Mouse (Mus musculus): ENCODE results near the gene Arhgef2.
"Not testable (repeated sequence)": the region's sequence is repeated elsewhere in the genome, so short reads cannot be mapped to it uniquely, and the experiment has no call there.

The Arhgef2 gene

DNA sequence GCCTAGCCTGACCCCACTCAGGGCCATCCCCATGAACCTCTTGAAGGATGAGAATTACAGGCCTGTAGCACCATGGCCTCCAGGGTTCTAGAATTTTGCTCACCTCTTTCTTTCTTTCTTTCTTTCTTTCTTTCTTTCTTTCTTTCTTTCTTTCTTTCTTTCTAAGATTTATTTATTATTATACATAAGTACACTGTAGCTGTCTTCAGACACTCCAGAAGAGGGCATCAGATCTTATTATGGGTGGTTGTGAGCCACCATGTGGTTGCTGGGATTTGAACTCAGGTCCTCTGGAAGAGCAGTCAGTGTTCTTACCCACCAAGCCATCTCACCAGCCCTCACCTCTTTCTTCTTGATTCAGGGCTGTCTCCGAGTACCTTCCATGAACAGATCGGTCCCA is at the start of gene Arhgef2:
TSS of gene Arhgef2 (plus strand) at position 301 of the 400 bp plus-strand sequence.
- DNase-seq (ENCODE audit: low read depth, low spot score) = not testable (repeated sequence)

DNA sequence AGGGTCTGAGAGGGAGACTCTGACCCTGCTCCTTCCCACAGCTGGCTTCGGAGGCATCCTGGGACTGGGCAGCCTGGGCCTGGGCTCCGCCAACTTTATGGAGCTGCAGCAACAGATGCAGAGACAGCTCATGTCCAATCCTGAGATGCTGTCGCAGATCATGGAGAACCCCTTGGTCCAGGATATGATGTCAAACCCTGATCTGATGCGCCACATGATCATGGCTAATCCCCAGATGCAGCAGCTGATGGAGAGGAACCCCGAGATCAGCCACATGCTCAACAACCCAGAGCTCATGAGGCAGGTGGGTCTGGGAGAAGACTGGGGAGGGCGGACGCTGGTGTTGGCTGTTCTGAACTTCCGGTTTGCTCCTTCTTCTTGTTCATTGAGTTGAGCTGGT is 49.1 kb upstream of the Arhgef2 start:
- DNase-seq (ENCODE audit: low read depth, low spot score) = no peak

DNA sequence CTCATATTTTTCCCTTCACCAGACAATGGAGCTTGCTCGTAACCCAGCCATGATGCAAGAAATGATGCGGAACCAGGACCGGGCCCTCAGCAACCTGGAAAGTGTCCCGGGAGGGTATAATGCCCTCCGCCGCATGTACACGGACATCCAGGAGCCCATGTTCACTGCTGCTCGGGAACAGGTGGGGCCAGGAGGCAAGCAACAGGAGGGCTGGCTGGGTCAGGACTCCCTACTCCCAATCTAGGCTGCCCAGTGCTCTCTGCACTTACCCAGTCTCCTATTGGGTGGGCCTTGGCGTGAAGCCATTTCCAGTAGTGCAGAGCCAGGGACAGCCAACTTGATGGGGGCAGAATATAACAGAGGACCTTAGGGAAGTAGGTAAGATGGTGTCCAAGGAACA is 46.2 kb upstream of the Arhgef2 start:
- DNase-seq (ENCODE audit: low read depth, low spot score) = no peak

DNA sequence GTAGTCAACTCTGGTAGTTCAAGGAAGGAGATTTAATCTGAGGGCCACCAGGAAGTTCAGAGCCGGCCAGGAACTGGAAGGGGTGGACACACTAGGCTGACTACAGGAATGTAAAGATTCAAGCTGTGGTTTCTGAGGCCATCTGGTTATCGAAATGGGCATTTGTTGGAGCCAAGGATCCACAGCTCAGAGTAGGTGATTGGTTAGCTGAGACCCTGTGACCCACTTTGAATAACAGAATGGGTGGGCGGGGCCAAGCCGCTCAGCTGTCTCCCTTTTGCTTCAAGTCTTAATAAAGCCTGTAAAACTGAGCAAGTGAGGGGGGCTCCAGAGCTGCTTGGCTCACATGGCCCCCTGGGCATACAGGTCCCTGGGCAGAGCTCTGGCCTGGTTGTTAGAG is 43.8 kb upstream of the Arhgef2 start:
- no peak for DNase-seq (ENCODE audit: low read depth, low spot score)

DNA sequence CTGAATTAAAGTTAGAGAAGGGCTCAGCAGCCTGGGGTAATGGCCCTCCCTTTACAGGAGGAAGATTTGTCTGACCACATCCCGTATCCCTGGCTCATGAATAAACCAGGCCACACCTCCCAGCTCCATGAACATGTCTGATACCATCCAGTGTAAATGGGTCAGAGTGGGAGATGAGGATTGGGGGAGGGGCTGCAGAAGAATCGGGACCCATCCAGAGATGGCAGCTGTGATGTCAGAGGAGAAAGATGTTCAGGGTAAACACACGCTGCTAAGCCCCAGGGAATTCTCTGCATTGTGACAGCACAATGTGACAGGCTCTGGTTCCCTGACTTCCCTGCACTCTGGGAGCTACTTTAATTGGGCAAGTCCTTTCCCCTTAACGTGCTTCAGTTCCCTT is 42.3 kb upstream of the Arhgef2 start:
- DNase-seq (ENCODE audit: low read depth, low spot score) = no peak

DNA sequence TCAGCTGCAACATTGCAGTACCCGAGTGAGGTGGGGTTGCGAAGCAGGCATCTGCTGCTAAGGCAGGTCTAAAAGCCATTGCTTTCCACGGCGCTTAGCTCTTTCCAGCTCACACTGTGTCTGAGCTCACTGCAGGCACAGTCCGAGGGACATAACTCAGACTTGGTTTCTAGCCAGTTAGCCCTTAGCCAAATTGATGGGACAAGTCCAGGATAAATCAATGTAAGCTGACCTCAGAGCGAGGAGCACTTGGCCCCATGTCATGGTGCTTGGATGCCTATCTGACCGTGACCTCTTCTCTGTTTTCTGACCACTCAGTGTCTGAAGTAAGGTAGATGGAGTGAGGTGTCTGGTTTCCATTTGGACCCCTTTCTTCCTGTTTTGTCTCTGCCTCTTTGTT is 41.8 kb upstream of the Arhgef2 start:
- no peak for DNase-seq (ENCODE audit: low read depth, low spot score)

DNA sequence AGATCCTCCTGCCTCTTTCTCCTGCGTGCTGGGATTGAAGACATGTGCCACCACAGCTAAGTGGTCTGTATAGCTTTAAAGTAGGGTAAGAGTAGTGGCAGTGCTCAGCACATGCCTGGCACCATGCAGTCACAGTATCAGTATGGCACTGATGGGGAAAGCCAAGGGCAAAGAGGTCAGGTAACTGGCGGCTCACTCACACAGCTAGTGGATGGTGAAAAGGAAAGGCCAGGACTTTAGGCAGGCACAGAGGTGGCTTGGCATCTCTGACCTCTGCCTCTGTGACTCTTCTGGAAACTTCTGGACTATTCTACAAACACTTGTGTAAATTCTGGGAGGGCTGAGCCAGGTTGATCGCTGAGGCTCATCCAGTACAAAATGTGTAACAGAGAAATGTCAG is 39.6 kb upstream of the Arhgef2 start:
- DNase-seq (ENCODE audit: low read depth, low spot score) = no peak

DNA sequence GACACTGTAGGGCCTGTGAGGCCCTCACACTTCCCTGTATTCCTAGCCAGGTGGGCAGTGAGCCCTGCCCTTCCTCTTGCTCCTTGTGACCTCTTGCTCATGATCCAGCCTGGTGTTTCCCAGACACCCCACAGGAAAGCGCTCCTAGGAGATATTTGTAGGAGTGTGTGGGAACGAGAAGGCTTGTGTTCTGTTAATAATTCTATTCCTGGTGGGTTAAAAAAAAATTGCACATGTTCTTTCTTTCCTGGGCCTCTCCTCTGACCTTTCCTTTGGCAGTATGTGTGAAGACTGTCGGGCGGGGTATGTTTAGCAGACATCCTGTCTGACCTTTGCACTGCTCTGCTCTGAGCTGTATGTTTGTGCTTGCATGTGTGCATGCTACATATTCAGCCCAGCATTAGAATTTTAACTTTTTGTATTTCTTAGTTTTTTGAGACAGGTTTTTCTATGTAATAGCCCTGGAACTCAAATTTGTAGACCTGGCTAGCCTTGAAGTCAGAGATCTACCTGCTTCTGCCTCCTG is 39.2 kb upstream of the Arhgef2 start:
- DNase-seq (ENCODE audit: low read depth, low spot score) = no peak

DNA sequence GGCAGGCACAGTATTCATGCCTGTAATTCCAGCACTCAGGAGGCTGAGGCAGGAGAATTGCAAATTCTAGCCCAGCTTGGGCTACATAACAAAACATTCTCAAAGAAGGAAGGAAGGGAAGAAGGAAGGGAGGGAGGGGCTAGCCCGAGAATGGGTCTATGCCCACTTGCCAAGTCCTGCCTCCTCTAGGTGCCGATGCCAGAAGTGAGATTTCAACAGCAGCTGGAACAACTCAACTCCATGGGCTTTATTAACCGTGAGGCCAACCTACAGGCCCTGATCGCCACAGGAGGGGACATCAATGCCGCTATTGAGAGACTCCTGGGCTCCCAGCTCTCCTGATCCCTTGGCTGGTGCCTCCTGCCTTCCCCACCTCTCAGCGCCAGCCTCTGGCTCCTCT is 37.9 kb upstream of the Arhgef2 start:
- DNase-seq (ENCODE audit: low read depth, low spot score) = no peak

DNA sequence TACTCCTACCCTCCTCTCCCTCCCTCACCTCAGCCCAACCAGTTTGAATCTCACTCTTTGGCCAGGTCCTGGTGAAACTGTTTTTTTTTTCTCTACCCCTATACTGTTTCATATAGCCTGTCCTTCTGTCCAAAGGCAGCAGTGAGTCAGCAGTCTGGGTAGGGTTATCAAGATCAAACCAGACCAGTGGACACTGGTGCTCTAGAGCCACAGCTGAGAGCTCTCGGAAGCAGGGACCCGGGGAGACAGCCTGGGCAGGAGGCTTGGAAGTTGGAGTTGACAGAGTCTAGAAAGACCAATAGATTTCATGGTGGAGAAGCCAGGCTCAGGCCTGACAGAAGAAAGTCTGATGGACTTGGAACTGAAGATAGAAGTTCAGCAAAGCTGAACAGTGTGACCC is 37.2 kb upstream of the Arhgef2 start:
- no peak for DNase-seq (ENCODE audit: low read depth, low spot score)

DNA sequence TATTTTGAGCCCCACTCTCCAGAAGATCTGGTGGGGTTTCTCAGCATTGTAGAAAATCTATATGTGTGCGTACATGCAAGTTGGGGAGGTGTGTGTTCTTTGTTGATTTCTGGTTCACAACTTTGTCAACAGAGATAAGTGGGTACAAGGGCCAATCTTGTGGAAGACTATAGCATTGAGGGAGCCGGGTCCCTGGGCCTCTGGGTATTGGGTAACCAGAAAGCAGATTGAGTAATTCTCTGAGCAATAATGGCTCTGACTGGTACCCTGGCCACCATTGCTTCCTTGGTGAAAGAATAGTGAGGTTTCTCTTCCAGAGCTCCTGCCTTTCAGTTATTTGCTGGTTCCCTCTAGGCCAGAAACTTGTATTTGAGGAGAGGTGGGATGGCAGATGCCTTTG is 36.7 kb upstream of the Arhgef2 start:
- DNase-seq (ENCODE audit: low read depth, low spot score) = no peak

DNA sequence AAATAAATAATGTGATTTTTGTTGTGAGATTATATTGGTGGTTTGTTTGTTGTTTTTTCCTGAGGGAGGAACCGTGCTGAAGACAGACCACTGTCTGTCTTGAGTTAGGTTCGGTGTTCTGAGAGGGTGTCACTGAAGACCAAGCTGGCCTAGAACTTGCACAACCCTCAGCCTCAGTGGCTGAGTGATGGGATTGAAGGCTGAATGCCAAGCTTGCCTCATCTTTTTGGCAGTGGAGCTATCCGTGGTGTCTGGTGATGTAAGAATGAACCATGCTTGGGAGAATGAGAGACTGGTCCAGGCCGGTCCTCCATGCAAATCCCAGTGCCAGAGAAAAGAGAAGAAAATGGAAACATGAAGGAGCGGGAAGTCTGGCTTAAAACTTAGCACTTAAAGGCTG is 36.1 kb upstream of the Arhgef2 start:
- DNase-seq (ENCODE audit: low read depth, low spot score) = peak; percentile 49

DNA sequence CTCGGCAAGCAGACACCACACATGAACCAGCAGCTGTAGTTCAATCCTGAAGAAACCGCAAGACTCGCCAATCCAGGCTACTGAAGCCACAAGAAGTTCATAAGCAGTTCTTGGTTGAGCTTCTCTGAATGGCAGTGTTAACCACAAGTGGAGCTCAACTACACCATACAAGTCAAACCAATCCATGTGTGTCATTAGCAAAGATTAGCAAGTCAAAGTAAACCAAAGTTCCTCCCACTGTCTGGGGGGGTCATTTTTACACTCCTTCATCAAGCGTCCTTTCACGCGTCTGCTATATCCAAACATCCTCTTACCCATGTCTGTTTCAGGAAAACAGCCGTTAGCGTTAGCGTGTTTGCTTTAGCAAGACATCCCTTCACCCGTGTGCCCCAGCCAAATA is 35.4 kb upstream of the Arhgef2 start:
- DNase-seq (ENCODE audit: low read depth, low spot score) = no peak

DNA sequence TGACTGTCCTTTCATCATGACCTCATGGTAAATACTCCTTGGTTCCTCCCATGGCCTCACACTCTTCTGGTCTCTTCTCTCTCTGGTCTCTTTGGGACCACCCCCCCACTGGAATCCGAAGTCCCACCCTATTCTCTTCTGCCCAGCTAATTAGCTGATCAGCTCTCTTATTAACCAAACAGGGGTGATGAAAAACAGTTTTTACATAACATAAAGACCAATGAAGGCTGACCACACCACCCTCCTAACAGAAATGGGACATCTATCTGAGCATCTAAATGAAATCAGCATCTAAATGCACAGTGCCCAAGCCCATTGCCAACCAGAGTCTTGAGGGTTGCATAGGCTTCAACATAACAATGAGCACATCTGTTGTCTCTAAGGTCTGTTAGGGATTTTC is 33.9 kb upstream of the Arhgef2 start:
- DNase-seq (ENCODE audit: low read depth, low spot score) = no peak

DNA sequence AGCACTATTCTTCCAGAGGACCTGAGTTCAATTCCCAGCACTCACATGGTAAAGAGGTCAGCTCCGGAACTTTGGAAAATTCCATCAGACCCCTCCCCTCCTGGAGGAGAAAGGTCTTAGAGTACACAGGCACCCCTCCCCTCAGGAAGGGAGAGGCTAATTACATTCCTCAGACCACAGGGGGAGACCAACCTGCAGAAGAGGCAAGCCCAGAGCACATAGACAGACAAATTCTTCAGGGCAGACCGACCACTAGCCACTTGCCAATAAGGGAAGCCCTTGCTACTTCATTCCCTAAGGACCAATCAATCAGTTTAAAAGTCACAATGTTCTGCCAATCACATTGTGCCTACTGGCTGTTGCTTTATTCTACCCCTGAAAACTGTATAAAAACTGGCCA is 32.9 kb upstream of the Arhgef2 start:
- DNase-seq (ENCODE audit: low read depth, low spot score) = no peak

DNA sequence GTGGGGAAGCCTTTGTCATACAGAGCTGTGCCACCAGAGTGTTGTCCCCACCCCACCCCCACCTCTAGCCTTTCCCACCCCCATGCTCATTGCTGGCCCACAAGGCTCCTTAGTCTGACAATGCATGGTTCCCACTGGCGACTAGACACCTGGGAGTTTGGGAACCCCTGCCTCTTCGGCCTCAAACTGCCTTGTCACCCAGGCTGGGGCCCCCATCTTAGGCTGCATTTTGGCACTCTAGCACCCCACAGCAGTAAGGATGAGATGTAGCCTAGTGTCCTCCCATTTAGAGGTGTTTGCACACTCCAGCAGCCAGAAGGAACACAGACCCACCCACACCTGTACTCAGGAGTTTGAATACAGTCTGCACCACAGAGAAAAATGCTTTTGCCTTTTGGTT is 32.0 kb upstream of the Arhgef2 start:
- no peak for DNase-seq (ENCODE audit: low read depth, low spot score)

DNA sequence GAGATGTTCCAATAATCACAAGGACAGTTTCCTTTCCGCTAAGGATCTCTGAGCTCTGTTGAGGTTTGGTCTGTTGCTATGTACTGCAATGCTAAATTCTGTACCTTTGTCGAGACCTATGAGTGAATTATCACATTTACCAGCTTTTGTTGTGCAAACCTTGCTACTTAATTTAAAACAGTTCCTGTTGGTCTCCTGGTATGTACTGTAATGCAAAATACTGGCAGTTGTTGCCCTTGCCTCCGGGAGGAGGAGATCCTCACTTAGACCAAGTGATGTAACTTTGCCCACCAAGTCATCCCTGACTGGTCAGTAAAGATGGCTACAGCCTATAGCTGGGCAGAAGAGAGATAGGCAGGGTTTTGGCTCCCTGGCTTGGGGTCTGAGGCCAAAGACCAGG is 30.2 kb upstream of the Arhgef2 start, which contains the start of gene Ssr2:
TSS of gene Ssr2 (plus strand) at position 337 of the 400 bp plus-strand sequence.
- no peak for DNase-seq (ENCODE audit: low read depth, low spot score)

DNA sequence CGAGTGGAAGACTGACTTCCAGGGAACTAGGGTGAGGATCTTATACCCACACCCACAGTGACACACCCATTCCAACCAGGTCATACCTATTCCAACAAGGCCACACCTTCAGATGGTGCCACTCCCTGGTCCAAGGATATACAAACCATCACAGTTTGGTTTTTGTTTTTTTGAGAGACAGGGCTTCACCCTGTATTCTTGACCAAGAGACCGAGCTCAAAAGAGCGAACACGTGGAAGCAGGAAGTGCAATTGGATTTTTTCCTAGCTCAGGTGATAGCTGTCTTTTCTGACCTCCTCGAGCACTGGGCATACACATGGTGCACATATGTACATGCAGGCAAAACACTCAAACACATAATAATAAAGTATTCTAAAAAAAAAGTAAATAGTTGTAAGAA is 27.9 kb upstream of the Arhgef2 start:
- not testable (repeated sequence) for DNase-seq (ENCODE audit: low read depth, low spot score)

DNA sequence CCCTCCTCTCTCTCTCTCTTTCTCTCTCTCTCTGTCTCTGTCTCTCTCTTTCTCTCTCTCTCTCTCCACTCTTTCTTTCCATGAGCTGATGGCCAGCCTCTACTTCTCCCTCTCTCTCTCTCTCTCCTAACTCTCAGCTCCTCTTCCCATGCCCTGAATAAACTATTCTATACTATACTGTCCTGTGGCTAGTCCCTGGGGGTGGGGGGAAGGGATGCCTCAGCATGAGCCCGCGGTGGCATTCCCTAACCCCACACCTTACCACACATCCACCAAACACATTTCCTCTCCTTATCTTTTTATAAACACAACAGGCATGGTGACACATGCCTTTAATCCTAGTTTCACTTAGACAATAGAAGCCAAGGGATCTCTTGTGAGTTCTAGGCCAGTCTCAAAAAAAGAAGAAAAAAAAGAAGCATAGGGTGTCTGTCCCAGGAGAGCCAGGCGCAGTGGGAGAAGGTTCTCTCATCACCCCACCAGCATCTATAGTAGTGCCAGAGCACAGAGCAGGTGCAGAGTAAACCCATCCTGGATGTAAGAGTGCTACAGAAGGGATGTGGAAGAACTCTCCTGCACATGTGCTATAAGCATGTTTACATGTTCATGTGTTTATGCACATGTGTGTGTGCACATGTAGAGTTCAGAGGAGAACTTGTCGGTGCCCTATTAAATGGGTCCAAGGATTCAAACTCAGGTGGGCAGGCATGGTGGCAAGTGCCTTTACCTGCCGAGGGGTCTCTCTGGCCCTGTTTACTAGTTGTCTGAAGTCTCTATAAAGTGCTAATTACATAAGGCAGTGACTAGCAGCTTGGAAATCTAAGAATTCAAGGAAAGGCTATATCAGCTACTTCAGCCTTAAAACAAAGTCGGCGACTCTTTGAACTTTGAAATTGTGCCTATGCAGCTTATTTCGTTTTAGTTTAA is 27.0 kb upstream of the Arhgef2 start:
- no peak for DNase-seq (ENCODE audit: low read depth, low spot score)

DNA sequence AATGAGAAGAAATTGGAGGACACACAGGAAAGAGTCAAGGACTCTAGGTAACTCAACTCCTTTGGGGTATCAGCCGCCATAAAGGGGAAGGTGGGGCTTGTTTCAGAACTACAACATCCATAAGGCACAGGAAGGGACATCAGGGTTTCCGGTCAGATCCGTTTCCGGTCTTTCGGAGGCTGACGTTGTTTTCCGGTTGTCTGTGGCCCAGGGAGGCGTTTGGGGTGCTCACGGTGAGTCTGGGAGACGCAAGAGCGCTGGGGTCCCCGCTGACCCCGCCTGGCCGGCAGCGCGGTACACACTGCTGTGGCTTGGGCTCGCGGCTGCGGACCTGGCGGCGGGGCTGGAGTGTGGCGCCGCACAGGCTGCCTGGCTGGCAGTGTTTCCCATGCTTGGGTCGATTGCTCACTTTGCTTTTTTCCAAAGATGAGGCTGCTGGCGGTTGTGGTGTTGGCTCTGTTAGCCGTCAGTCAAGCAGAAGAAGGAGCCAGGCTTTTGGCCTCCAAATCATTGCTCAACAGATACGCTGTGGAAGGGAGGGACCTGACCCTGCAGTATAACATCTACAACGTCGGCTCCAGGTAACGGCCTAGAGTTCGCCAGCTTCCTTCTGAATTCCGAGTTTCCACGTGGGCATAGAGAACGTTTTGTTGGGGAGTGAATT is 26.2 kb upstream of the Arhgef2 start:
- peak; percentile 75 for DNase-seq (ENCODE audit: low read depth, low spot score)

DNA sequence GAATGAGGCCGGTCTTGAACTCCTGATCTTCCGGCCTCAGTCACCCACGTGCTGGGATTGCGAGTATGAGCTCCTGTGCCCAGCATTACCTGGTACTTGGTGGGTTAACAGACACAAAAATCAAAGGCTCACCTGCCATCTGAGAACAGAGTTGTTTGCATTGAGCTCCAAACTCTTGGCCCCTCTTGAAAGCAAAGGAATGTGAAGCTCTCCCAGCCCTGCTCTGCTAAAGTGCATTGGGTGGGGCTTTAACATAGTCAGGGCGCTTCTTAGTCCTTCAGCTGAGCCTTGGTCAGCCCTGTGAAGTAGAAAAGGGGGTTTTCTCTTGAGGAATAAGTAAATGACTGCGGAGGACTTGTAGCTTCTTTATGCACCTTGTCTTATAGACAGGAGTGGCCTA is 20.0 kb upstream of the Arhgef2 start:
- no peak for DNase-seq (ENCODE audit: low read depth, low spot score)

DNA sequence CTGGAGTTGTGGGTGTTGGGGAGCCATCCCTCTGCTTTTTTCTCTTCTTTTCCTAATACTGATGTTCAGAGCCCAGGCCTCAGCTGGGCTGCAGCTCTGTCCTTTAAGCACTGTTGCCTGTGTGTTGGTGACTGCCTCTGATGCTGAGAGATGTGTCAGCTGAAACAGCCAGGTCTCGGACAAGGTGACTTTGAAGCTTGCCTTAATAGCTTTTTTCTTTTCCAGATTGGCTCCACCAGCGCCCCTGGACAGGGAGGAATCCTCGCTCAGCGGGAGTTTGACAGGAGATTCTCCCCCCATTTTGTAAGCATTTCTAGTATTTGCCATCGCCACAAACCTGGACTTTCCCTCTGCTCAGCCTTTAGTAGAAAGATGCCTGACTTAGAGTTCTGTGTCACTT is 19.1 kb upstream of the Arhgef2 start:
- DNase-seq (ENCODE audit: low read depth, low spot score) = no peak

DNA sequence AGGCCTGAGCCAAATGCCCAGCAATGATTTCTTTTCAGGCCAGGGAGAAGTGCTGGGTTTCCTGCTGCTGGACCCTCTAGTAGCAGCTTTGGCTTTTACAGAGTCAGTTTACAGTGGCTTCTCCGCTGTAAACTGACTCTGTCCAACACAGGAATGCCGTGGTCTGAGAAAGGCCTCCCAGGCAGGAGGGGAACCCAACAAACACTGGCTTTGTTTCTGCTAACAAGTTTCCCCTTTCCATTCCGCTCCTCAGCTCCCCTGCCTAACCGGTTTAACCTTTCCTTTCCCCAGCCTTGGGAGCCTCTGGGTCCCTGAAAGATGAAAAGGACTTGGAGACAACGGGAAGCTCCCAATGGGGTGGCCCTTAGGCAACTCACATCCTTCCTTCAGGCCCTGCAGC is 15.5 kb upstream of the Arhgef2 start:
- DNase-seq (ENCODE audit: low read depth, low spot score) = no peak

Data from skeletal muscle tissue, adult 2 months (tissue).